Mouse (Mus musculus) heart, postnatal 36 days (tissue): Measurements from ENCODE around the gene Rgl2. TPM values are rescaled to one million over a fixed set of nuclear protein-coding genes. Genes with fewer than 3 reads are reported as not detected.
A peak's percentile ranks its signal among the peaks of the same experiment; 100 is the strongest.
"Not testable (repeated sequence)": the region's sequence is repeated elsewhere in the genome, so short reads cannot be mapped to it uniquely, and the experiment has no call there.

ENCODE experiments used
- DNase-seq, 2 experiments: peaks; one replicate each; pipeline ENCODE4 v3.0.0; 2021 to 2022
- intact Hi-C: fragments of 180-260 bp; cut with DNase I; formaldehyde crosslinking; loops from one replicate; pipeline ENCODE4 v1.15.1; 2025
- total RNA-seq, 2 experiments: library from RNA; stranded (reverse); gene quantifications; 2 replicates each; pipeline ENCODE4 v1.2.3; 2021

Rgl2 gene
- total RNA-seq, 2 experiments from 2014 or later, result 38.7 TPM

DNA sequence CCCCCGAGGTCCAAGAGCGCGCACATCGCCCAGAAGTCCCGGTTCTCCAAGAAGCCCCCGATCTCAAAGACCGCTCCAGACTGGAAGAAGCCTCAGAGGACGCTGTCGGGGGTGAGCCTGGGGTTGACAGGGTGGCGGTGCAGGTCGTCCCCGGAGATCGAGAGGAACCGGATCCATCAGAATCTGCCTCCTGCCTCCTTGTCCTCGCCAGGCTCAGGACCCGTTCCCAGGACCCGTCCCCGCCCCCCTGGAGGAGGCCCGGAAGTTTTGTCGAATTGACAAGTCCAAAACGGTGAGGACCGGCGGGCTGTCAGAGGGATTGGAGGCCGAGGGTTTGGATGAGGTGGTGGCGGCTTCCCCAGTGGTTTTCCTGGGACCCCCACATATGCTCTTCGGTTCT, 11.6 kb downstream of the Rgl2 start:
- intact Hi-C loops, result loop anchor here (1.0 kb wide), 1 partner anchor 14 kb away; the partner anchor contains the start of gene Vps52

GRCm38 (mm10) chr17:33941381-33941780, 12.0 kb downstream of the Rgl2 start:
- intact Hi-C loops, result no loop called here
- DNase-seq, result no peak

More for the DNA sequence above, 11.6 kb downstream of the Rgl2 start:
- no peak for DNase-seq

DNA sequence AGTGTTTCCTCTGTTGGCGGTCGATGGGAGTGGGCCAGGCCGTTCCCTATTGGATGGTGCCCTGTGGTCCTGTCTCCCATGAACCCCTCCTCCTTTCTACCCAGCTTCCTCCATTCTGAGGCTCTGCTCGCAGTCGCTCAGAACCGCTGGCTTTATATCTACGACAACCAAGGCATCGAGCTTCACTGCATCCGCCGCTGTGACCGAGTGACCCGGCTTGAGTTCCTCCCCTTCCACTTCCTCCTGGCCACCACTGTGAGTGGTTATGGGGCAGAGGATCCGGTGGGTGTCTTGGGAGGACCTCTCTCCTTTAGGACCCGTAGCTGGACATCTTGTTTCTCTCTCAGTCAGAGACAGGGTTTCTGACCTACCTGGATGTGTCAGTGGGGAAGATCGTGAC, 14.1 kb downstream of the Rgl2 start:
- no peak for DNase-seq
- intact Hi-C loops, result no loop called here

DNA sequence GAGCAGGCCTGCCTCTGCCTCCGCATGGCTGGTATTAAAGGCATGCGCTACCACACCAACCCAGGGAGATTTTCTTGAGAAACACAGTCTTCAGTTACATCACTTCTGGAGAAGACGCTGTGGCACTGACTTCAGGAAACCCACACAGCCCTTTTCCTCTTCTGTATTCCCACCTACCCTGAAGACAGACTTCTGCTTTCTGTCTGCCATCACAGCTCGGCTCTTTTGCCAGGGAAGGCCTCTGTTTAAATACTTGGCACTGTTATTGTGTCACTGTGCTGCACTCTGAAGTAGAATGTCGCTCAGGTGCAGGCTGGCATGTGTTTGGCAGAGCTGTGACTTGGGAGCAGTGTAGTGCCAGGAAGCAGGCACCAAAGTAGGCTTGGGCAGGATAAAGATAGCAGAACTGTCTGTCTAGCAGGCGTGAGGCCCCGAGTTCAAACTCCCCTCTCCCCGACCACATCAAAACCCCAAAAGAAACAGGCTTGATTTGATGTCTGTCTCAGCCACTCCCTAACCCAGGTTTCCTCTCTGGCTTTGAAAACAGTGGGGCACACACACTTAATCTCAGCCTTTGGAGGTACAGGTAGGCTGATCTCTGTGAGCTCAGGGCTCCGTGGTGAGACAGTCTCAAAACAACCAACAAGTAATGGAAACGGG, 18.2 kb downstream of the Rgl2 start:
- intact Hi-C loops, result no loop called here
- DNase-seq, result no peak

- intact Hi-C loops, result no loop called here
- DNase-seq, result no peak
These were observed 19.0 kb downstream of the Rgl2 start for GRCm38 (mm10) chr17:33948090-33948904.

- DNase-seq, result no peak
- intact Hi-C loops, result no loop called here
These were observed 19.7 kb downstream of the Rgl2 start for GRCm38 (mm10) chr17:33948905-33949537.

DNA sequence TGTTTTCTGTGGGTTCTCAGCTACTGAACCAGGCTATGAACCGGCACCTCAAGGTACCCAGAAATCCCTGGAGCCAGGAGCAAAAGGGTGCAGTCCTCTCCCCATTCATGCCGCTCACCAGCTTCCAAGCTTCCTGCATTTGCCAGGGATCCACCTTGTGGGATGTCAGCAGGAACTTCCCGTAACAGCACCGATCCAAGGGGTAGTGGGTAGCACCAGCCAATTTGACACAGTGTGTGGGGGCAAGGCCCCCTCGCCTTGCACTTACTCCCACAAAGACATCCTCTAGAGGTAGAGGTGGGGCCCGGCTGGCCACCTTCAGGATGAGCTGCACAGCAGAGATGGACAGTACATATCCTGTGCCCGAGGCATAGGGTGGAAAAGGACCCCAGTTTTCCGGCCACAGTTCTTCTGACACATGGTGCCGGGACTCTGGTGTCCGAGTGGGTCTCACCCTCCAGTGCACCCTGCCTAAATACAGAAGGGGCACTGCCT, 20.8 kb downstream of the Rgl2 start:
- intact Hi-C loops, result no loop called here
- no peak for DNase-seq

DNA sequence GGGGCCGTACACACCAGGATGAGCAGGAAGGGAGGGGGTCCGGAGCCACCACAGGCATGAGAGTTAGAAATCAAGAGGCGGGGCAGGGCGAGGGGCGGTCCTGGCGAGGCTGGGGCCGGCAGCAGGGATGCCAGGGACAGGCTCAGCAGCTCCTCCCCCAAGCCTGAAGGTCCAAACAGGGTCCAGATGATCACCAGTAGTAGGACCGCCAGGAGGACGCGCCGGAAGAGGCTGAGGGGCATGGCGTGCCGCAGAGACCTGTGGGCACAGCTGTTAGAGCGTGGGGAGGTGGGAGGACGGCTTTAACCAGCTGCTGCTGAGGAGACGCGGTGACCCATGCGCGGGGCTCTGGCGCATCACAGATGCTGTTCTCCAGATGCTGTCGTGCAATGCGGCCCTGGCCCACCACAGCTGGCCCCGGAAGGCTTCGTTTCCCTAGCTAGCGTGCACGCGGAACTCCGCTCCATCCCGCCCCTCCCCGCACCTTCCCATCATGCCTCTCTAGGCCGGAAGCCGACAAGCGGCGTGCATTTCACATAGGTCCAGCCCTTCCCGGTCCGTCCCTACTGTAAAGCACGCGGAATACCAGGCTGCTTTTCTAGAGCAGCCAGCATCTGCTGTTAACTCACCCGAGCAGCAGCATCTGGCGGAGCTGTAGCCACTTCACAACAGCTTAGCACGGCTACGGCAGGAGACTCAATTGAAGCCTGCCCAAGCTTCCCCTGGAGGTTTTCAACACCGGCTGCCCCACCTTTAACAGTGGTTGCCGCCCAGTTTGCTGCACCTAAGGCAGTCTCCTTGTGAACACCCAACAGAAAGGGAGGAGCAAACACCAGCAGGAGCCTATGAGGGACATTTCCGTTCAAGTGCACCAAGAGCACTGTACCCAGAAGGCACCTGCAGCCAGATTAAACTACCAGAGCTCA, 21.9 kb downstream of the Rgl2 start, which contains the start of gene B3galt4:
B3galt4 (minus strand) TSS at position 468 of the 926 bp plus-strand sequence.
- intact Hi-C loops, result no loop called here
- peak; percentile 66 to 72 for DNase-seq

GRCm38 (mm10) chr17:33952015-33952414, 22.7 kb downstream of the Rgl2 start:
- DNase-seq, intact Hi-C loops: not testable (repeated sequence)

GRCm38 (mm10) chr17:33952879-33953278, 23.5 kb downstream of the Rgl2 start:
- intact Hi-C loops, result no loop called here
- no peak for DNase-seq

DNA sequence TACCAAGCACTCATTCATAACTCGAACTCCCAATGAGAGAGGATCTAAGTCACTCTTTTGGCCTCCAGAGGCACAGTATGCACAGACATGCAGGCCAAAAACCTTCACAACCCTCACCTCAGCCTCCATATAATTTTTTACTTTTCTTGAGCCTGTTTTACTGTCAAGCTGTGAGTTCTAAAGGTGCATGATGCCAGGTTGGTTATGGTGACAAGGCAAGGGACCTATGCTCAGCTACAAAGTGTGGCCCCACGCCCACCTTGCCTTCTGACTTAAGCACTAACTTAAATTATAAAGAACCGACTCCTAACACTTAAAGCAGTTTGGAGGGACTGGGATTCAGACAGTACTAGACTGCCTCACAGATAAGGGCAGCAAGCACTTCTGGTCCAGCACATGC, 24.0 kb downstream of the Rgl2 start:
- no peak for DNase-seq
- intact Hi-C loops, result no loop called here

- DNase-seq, result no peak
These were observed 24.7 kb downstream of the Rgl2 start for GRCm38 (mm10) chr17:33953961-33954565.

DNA sequence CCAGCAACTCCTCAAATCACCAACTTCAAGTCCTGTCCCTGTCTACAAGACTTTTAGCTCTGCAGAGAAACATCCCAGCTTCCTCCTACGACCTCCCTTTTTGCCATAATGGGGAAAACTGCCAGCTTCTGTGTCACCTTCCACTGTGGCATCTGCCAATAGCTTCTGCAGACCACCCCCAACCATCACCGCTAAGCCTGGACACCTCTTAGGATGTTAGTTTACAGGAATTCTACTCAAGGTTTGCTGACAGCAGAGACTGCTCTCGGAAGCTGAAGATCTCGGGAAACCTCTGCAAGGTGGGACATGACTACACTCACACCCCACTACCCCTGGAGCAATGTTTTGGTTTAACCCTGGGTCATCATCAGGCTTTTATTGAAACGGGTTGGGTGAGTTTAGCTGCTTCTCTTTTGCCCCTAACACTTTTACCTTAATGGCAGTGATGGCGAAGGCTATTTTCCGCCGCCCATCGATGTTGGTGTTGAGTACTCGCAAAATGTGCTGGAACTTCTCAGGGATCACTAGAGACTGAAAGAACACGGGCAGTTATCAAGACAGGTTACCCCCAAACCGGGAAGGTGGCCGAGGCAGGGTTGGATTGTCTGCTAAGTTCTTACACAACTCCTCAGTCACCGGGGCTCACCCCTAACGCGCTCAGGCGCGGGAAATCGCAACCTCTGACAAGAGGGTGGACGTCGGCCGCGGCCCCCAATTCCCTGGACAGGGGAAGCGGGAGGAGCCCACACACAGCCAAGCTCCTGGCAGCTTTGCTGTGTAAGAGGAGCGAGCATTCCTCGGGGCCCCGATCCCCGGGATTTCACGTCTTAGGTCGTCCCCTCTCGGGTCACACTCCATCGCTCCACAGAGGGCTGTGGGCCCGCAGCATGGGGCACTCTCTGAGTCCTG, 25.6 kb downstream of the Rgl2 start:
- intact Hi-C loops, result loop anchor here (1.0 kb wide), 2 partner anchors 15 to 26 kb away; partner anchors contain the start of genes Pfdn6, Rgl2 and Wdr46
- DNase-seq, result no peak

More at GRCm38 (mm10) chr17:33953961-33954565, 24.7 kb downstream of the Rgl2 start:
- intact Hi-C loops, result no loop called here

GRCm38 (mm10) chr17:33955555-33956214, 26.3 kb downstream of the Rgl2 start, which contains the start of the genes Vps52 and Rps18:
Vps52 (plus strand) TSS chr17:33955812.
Rps18 (minus strand) TSS chr17:33956001.
- intact Hi-C loops, result loop anchor here (1.0 kb wide), 2 partner anchors 15 to 26 kb away; partner anchors contain the start of genes Pfdn6, Rgl2 and Wdr46

GRCm38 (mm10) chr17:33956336-33956735, 27.0 kb downstream of the Rgl2 start:
- no peak for DNase-seq
- intact Hi-C loops, result no loop called here

More at GRCm38 (mm10) chr17:33955555-33956214, 26.3 kb downstream of the Rgl2 start, which contains the start of the genes Vps52 and Rps18:
- peak; percentile 96 to 98 for DNase-seq

GRCm38 (mm10) chr17:33957493-33957892, 28.1 kb downstream of the Rgl2 start:
- DNase-seq, result no peak
- intact Hi-C loops, result loop anchor here (1.0 kb wide), 1 partner anchor 64 kb away; no protein-coding TSS in a partner anchor

DNA sequence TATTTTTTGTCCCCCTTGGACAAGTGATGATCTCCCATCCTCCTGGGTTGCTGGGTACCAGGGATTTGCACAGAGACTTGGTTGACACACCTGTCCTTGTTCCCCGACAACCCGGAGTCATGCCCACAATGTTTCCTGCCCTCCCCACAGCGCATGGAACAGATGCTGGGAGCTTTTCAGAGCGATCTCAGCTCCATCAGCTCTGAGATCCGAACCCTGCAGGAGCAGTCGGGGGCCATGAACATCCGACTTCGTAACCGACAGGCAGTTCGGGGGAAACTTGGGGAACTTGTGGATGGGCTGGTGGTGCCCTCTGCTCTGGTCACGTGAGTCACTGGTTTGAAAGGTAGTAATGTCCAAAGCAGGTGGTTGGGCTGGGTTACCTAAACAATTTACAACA, 29.1 kb downstream of the Rgl2 start:
- DNase-seq, result no peak

More for the DNA sequence above, 29.1 kb downstream of the Rgl2 start:
- intact Hi-C loops, result no loop called here
